Mouse (Mus musculus) MEL (cell line): ENCODE measurements around the gene Tmem184b. TPM values are rescaled to one million over a fixed set of nuclear protein-coding genes. Genes with fewer than 3 reads are reported as not detected.

Experiments
- DNase-seq: peaks from one replicate; pipeline ENCODE4 v3.0.0; 2011; ENCODE audit warnings: low read depth, low spot score
- H3K27ac ChIP-seq: 2 replicates; pipeline ENCODE4 v1.5.1; 2012; ENCODE audit warnings: low read depth, mild to moderate bottlenecking, control low read depth, low read length, moderate library complexity; ENCODE audit not compliant: control insufficient read depth
- H3K27me3 ChIP-seq, 2 experiments: fragments of 150-350 bp in 1 of 2; sonication (generic) in 1 of 2; 2 replicates each; pipeline ENCODE4 v1.6.1; 2012; ENCODE audit warnings: low read length in 2 of 2, mild to moderate bottlenecking in 2 of 2, improper control_type of control experiment in 1 of 2, moderate library complexity in 1 of 2; ENCODE audit not compliant: insufficient read depth in 2 of 2, control insufficient read depth in 1 of 2
- H3K36me3 ChIP-seq, 2 experiments: 2 replicates each; pipeline ENCODE4 v1.6.1; 2012 to 2014; ENCODE audit warnings: low read length in 2 of 2, improper control_type of control experiment in 1 of 2, inconsistent platforms in 1 of 2, mild to moderate bottlenecking in 1 of 2; ENCODE audit not compliant: insufficient read depth in 2 of 2, control insufficient read depth in 1 of 2
- H3K4me1 ChIP-seq, 2 experiments: fragments of 150-350 bp in 1 of 2; sonication (generic) in 1 of 2; 2 replicates each; pipeline ENCODE4 v1.6.1; 2012; ENCODE audit warnings: low read length in 2 of 2, improper control_type of control experiment in 1 of 2, mild to moderate bottlenecking in 1 of 2; ENCODE audit not compliant: insufficient read depth in 2 of 2, control insufficient read depth in 1 of 2
- H3K4me3 ChIP-seq, 2 experiments: fragments of 150-350 bp in 1 of 2; sonication (generic) in 1 of 2; 2 replicates each; pipeline ENCODE4 v1.5.1; 2012; ENCODE audit warnings: low read depth in 2 of 2, low read length in 2 of 2, mild to moderate bottlenecking in 2 of 2, moderate library complexity in 2 of 2, control low read depth in 1 of 2, improper control_type of control experiment in 1 of 2; ENCODE audit not compliant: control insufficient read depth in 1 of 2, insufficient read depth in 1 of 2
- H3K79me2 ChIP-seq: 2 replicates; pipeline ENCODE4 v1.6.1; 2012; ENCODE audit warnings: mild to moderate bottlenecking, low read length, moderate library complexity; ENCODE audit not compliant: control insufficient read depth, poor library complexity, insufficient read depth
- H3K9ac ChIP-seq: 2 replicates; pipeline ENCODE4 v1.6.1; 2012; ENCODE audit warnings: low read depth, mild to moderate bottlenecking, control low read depth, low read length, moderate library complexity; ENCODE audit not compliant: control insufficient read depth, poor library complexity, severe bottlenecking
- H3K9me3 ChIP-seq: fragments of 150-350 bp; sonication (generic); replicated peaks from 2 replicates; pipeline ENCODE4 v1.6.1; 2012; ENCODE audit warnings: mild to moderate bottlenecking, low read length, improper control_type of control experiment, moderate library complexity; ENCODE audit not compliant: insufficient read depth
- BHLHE40 ChIP-seq: IDR thresholded peaks from 2 replicates; pipeline ENCODE4 v1.6.1; 2012; ENCODE audit warnings: low read depth, mild to moderate bottlenecking, inconsistent platforms, low read length, improper control_type of control experiment, borderline replicate concordance
- CHD1 ChIP-seq: IDR thresholded peaks from 2 replicates; pipeline ENCODE4 v1.6.1; 2012; ENCODE audit warnings: low read depth, mild to moderate bottlenecking, inconsistent platforms, low read length, improper control_type of control experiment
- E2F4 ChIP-seq: IDR thresholded peaks from 2 replicates; pipeline ENCODE4 v1.6.1; 2011; ENCODE audit warnings: low read depth, low read length, improper control_type of control experiment, borderline replicate concordance
- ELF1 ChIP-seq: IDR thresholded peaks from 2 replicates; pipeline ENCODE4 v1.6.1; 2014; ENCODE audit warnings: low read depth, mild to moderate bottlenecking, inconsistent platforms, low read length, improper control_type of control experiment, moderate library complexity
- HCFC1 ChIP-seq: IDR thresholded peaks from 2 replicates; pipeline ENCODE4 v1.6.1; 2012; ENCODE audit warnings: low read depth, mild to moderate bottlenecking, inconsistent platforms, low read length, improper control_type of control experiment, moderate library complexity
- KAT2A ChIP-seq: conservative IDR thresholded peaks from 2 replicates; pipeline ENCODE4 v1.6.1; 2012; ENCODE audit warnings: low read depth, low read length, improper control_type of control experiment, inconsistent platforms
- MAFK ChIP-seq: IDR thresholded peaks from 2 replicates; pipeline ENCODE4 v1.6.1; 2011; ENCODE audit warnings: low read depth, mild to moderate bottlenecking, low read length, improper control_type of control experiment, borderline replicate concordance
- MAZ ChIP-seq: IDR thresholded peaks from 2 replicates; pipeline ENCODE4 v1.6.1; 2012; ENCODE audit warnings: low read depth, mild to moderate bottlenecking, inconsistent platforms, low read length, improper control_type of control experiment
- MEF2A ChIP-seq: IDR thresholded peaks from 2 replicates; pipeline ENCODE4 v1.6.1; 2014; ENCODE audit warnings: low read depth, mild to moderate bottlenecking, inconsistent platforms, low read length, improper control_type of control experiment; ENCODE audit not compliant: poor library complexity, insufficient replicate concordance, severe bottlenecking; ENCODE audit errors: extremely low read depth
- MYB ChIP-seq: IDR thresholded peaks from 2 replicates; pipeline ENCODE4 v1.6.1; 2011; ENCODE audit warnings: mild to moderate bottlenecking, low read depth, low read length, improper control_type of control experiment
- NELFE ChIP-seq: IDR thresholded peaks from 2 replicates; pipeline ENCODE4 v1.6.1; 2011; ENCODE audit warnings: low read depth, low read length, improper control_type of control experiment
- POLR2A ChIP-seq, 2 experiments: IDR thresholded peaks; 2 replicates each; pipeline ENCODE4 v1.6.1; 2011 to 2012; ENCODE audit warnings: low read length in 2 of 2, mild to moderate bottlenecking in 2 of 2, control low read depth in 1 of 2, improper control_type of control experiment in 1 of 2, low read depth in 1 of 2, moderate library complexity in 1 of 2; ENCODE audit not compliant: control insufficient read depth in 1 of 2, insufficient read depth in 1 of 2, poor library complexity in 1 of 2
- POLR2AphosphoS2 ChIP-seq: IDR thresholded peaks from 2 replicates; pipeline ENCODE4 v1.6.1; 2011; ENCODE audit warnings: low read length, improper control_type of control experiment
- RAD21 ChIP-seq: IDR thresholded peaks from 2 replicates; pipeline ENCODE4 v1.6.1; 2011; ENCODE audit warnings: mild to moderate bottlenecking, low read depth, low read length, improper control_type of control experiment
- SIN3A ChIP-seq: IDR thresholded peaks from 2 replicates; pipeline ENCODE4 v1.6.1; 2012; ENCODE audit warnings: low read length, improper control_type of control experiment, inconsistent platforms
- SMC3 ChIP-seq: IDR thresholded peaks from 2 replicates; pipeline ENCODE4 v1.6.1; 2011; ENCODE audit warnings: low read depth, low read length, improper control_type of control experiment
- TAL1 ChIP-seq: IDR thresholded peaks from 2 replicates; pipeline ENCODE4 v1.6.1; 2012; ENCODE audit warnings: mild to moderate bottlenecking, inconsistent platforms, low read length, moderate library complexity, mixed read lengths
- TBP ChIP-seq: IDR thresholded peaks from 2 replicates; pipeline ENCODE4 v1.8.0; 2011; ENCODE audit warnings: low read depth, low read length, improper control_type of control experiment
- TCF12 ChIP-seq: IDR thresholded peaks from 2 replicates; pipeline ENCODE4 v1.6.1; 2014; ENCODE audit warnings: low read depth, mild to moderate bottlenecking, inconsistent platforms, low read length, improper control_type of control experiment, moderate library complexity
- UBTF ChIP-seq: IDR thresholded peaks from 2 replicates; pipeline ENCODE4 v1.6.1; 2012; ENCODE audit warnings: low read depth, mild to moderate bottlenecking, inconsistent platforms, low read length, improper control_type of control experiment, moderate library complexity, borderline replicate concordance; ENCODE audit not compliant: insufficient read depth
- USF1 ChIP-seq: IDR thresholded peaks from 2 replicates; pipeline ENCODE4 v1.6.1; 2014; ENCODE audit warnings: low read depth, mild to moderate bottlenecking, inconsistent platforms, low read length, improper control_type of control experiment, moderate library complexity
- ZNF384 ChIP-seq: IDR thresholded peaks from 2 replicates; pipeline ENCODE4 v1.6.1; 2012; ENCODE audit warnings: low read depth, mild to moderate bottlenecking, inconsistent platforms, low read length, improper control_type of control experiment
- polyA plus RNA-seq, 2 experiments: library from polyadenylated mRNA; stranded (reverse) in 1 of 2; unstranded in 1 of 2; fragments of >175 nt in 1 of 2; fragments of >200 nt in 1 of 2; gene quantifications; 2 replicates each; pipeline versions ENCODE4 v1.2.1 to v1.2.4; 2012; ENCODE audit warnings: low replicate concordance in 2 of 2, low read depth in 1 of 2; ENCODE audit not compliant: insufficient read length in 2 of 2, insufficient read depth in 1 of 2, missing spikeins in 1 of 2
- total RNA-seq: library from RNA; depleted of rRNA; stranded (reverse); fragments of 300-350 nt; gene quantifications from 2 replicates; pipeline ENCODE4 v1.2.3, GENCODE M21; 2012

The Tmem184b gene
- total and polyA plus RNA-seq, 3 experiments: 7.5 to 28.4 TPM; not detected in 1

DNA sequence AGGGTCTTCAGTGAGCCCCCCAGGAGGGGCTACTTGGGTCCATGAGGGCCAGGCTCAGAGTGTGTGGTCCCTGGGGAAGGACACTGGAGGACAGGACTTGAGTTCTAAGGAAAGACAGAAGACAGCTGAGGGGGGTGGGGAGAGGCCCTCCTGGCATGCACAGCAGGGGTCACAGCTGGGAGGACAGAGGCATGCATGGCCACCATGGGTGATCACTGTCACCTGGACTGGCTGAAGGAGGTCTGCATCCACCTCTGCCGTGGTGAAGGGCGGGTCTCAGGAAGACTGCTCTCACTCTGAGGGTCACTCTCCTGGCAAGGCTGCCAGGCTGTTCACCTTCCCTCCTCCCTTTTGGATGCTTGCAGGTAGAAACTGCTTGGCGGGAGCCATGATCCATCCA lies 79.0 kb downstream of the Tmem184b start:
- DNase-seq: no peak
- Histone ChIP-seq H3K27ac (no peak overlapping the region), H3K4me3 (no peak overlapping the region), H3K9ac (no peak overlapping the region), H3K27me3 (no peaks in the 10 kb centered on the region), H3K9me3 (no peaks in the 10 kb centered on the region), H3K36me3 (peaks cover 0 to 38% of the 10 kb centered on the region in 2 experiments; a peak in 2 of 4 replicates), H3K4me1 (peaks cover 23 to 40% of the 10 kb centered on the region in 2 experiments), H3K79me2 (peaks cover 28% of the 10 kb centered on the region)
- no peak for TF ChIP-seq MEF2A

DNA sequence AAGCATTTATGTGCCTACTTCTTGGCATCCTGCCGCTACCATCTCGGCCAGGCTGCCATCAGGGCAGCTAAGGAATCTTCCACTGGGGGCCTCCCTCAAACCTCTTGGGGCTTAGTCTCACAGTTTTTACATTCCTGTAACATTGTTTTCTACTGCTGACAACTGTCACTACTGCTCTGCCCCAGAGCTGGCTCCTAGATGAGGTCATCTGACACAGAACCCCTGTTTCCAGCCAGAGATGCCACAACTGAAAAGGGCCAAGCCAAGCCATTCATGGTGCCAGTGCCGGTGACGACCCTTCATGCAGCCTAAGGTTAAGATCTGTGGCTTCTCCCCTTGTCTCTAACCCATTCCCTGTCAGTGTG lies 79.6 kb downstream of the Tmem184b start:
- no peak for TF ChIP-seq TBP
- no peak for TF ChIP-seq SMC3
- TF ChIP-seq USF1: no peak
- TF ChIP-seq CHD1: no peak
- TF ChIP-seq KAT2A: no peak
- no peak for TF ChIP-seq POLR2A (IDR thresholded peaks at IDR 0.05; ENCODE audit: control insufficient read depth in 1 of 2, insufficient read depth in 1 of 2, low read depth in 1 of 2, low read length in 2 of 2, poor library complexity in 1 of 2)
- H3K36me3 ChIP-seq: peaks cover 0 to 38% of the 10 kb centered on the region in 2 experiments; a peak in 2 of 4 replicates
- no peak overlapping the region for H3K4me3 ChIP-seq

GRCm38 (mm10) chr15:79322991-79323790 lies 80.2 kb downstream of the Tmem184b start:
- Histone ChIP-seq H3K36me3 (peaks cover 0 to 38% of the 10 kb centered on the region in 2 experiments; a peak in 2 of 4 replicates), H3K4me1 (peaks cover 23 to 36% of the 10 kb centered on the region in 2 experiments), H3K79me2 (peaks cover 28% of the 10 kb centered on the region), H3K27me3 (no peaks in the 10 kb centered on the region), H3K9ac (peak overlapping the region; percentile 28), H3K27ac (peak overlapping the region; percentile 62), H3K9me3 (no peaks in the 10 kb centered on the region), H3K4me3 (peak overlapping the region; percentile 12 to 29; a peak in 3 of 4 replicates)
- DNase-seq: peak; percentile 61
- TF ChIP-seq SIN3A (0 out of 2 replicates have a peak, but pooled peaks have one; percentile 10), TCF12 (no peak), RAD21 (no peak), HCFC1 (no peak), BHLHE40 (no peak), MYB (no peak), SMC3 (no peak), POLR2AphosphoS2 (no peak), UBTF (no peak), POLR2A (IDR thresholded peaks at IDR 0.05; ENCODE audit: control insufficient read depth in 1 of 2, insufficient read depth in 1 of 2, low read depth in 1 of 2, low read length in 2 of 2, poor library complexity in 1 of 2) (no peak), ZNF384 (peak; percentile 86), TAL1 (no peak), CHD1 (no peak), MAFK (no peak), MAZ (no peak), MEF2A (no peak), USF1 (no peak), E2F4 (no peak), KAT2A (no peak), ELF1 (0 out of 2 replicates have a peak, but pooled peaks have one; percentile 23), NELFE (0 out of 2 replicates have a peak, but pooled peaks have one; percentile 5)

More for the DNA sequence above, 79.6 kb downstream of the Tmem184b start:
- DNase-seq: no peak
- H3K9me3 ChIP-seq: no peaks in the 10 kb centered on the region
- H3K27me3 ChIP-seq: no peaks in the 10 kb centered on the region
- H3K79me2 ChIP-seq: peaks cover 28% of the 10 kb centered on the region
- H3K9ac ChIP-seq: no peak overlapping the region; the same call in 1 of the 2 replicates
- peak overlapping the region; percentile 62 for H3K27ac ChIP-seq
- H3K4me1 ChIP-seq: peaks cover 23 to 36% of the 10 kb centered on the region in 2 experiments
